Mouse (Mus musculus) CH12.LX (cell line): ENCODE measurements at regions not wholly inside any gene's neighbourhood (a gene's known extent, or its start where the extent isn't known, plus 50 kb on each side); places are given as distances from the start of the nearest gene placed in this dataset.
A peak's percentile ranks its signal among the peaks of the same experiment; 100 is the strongest.

ENCODE experiments used
- DNase-seq: peaks from one replicate; pipeline ENCODE4 v3.0.0-alpha.2; 2013; ENCODE audit errors: extremely low read depth
- H3K27ac ChIP-seq: 2 replicates; pipeline ENCODE4 v1.5.1; 2012; ENCODE audit warnings: low read depth, mild to moderate bottlenecking, control low read depth, moderate library complexity; ENCODE audit not compliant: insufficient read depth
- H3K27me3 ChIP-seq: replicated peaks from 2 replicates; pipeline ENCODE3; 2012; ENCODE audit warnings: inconsistent platforms
- H3K36me3 ChIP-seq, 2 experiments: replicated peaks in 1 of 2; 2 replicates each; pipeline versions ENCODE3 to v1.6.1; 2012; ENCODE audit warnings: inconsistent platforms in 1 of 2, low read length in 1 of 2, mild to moderate bottlenecking in 1 of 2, mixed read lengths in 1 of 2, moderate library complexity in 1 of 2; ENCODE audit not compliant: control insufficient read depth in 1 of 2, insufficient read depth in 1 of 2
- H3K4me1 ChIP-seq, 2 experiments: 2 replicates each; pipeline ENCODE4 v1.6.1; 2012; ENCODE audit warnings: inconsistent platforms in 1 of 2, moderate library complexity in 1 of 2; ENCODE audit not compliant: insufficient read depth in 2 of 2, control insufficient read depth in 1 of 2
- H3K4me2 ChIP-seq: 2 replicates; pipeline ENCODE4 v1.6.1; 2012; ENCODE audit warnings: low read depth, mild to moderate bottlenecking, control low read depth; ENCODE audit not compliant: poor library complexity, insufficient read depth, severe bottlenecking
- H3K4me3 ChIP-seq, 3 experiments: fragments of 150-350 bp in 1 of 3; sonication (generic) in 1 of 3; replicated peaks in 1 of 3; 2 replicates each; pipeline versions ENCODE3 to v1.5.1; 2011 to 2012; ENCODE audit warnings: low read depth in 2 of 3, low read length in 2 of 3, mild to moderate bottlenecking in 2 of 3, moderate library complexity in 2 of 3, control low read depth in 1 of 3, improper control_type of control experiment in 1 of 3, inconsistent platforms in 1 of 3, mixed read lengths in 1 of 3; ENCODE audit not compliant: poor library complexity in 1 of 3
- H3K79me2 ChIP-seq: replicated peaks from 2 replicates; pipeline ENCODE4 v1.6.1; 2012; ENCODE audit warnings: mild to moderate bottlenecking, moderate library complexity; ENCODE audit not compliant: control insufficient read depth, poor library complexity, insufficient read depth, severe bottlenecking; ENCODE audit errors: extremely low read depth
- H3K9ac ChIP-seq: 2 replicates; pipeline ENCODE4 v1.6.1; 2012; ENCODE audit warnings: low read depth, mild to moderate bottlenecking, control low read depth, moderate library complexity; ENCODE audit not compliant: insufficient read depth
- H3K9me3 ChIP-seq: replicated peaks from 2 replicates; pipeline ENCODE3; 2012; ENCODE audit warnings: low read length, inconsistent platforms, mixed read lengths
- CHD1 ChIP-seq: IDR thresholded peaks from 2 replicates; pipeline ENCODE4 v1.6.1; 2012; ENCODE audit warnings: low read depth, low read length, improper control_type of control experiment, inconsistent platforms
- CHD2 ChIP-seq: IDR thresholded peaks from 2 replicates; pipeline ENCODE4 v1.6.1; 2011; ENCODE audit warnings: low read length, improper control_type of control experiment
- CTCF ChIP-seq, 2 experiments: IDR thresholded peaks in 1 of 2; conservative IDR thresholded peaks in 1 of 2; 2 replicates each; pipeline ENCODE4 v1.5.1; 2011 to 2012; ENCODE audit warnings: low read depth in 2 of 2, low read length in 2 of 2, improper control_type of control experiment in 1 of 2, inconsistent platforms in 1 of 2, mild to moderate bottlenecking in 1 of 2, moderate library complexity in 1 of 2
- ELF1 ChIP-seq: IDR thresholded peaks from 2 replicates; pipeline ENCODE4 v1.6.1; 2014; ENCODE audit warnings: low read depth, mild to moderate bottlenecking, inconsistent platforms, low read length, improper control_type of control experiment
- EP300 ChIP-seq: IDR thresholded peaks from 2 replicates; pipeline ENCODE4 v1.6.1; 2011; ENCODE audit warnings: low read length, improper control_type of control experiment
- ETS1 ChIP-seq: conservative IDR thresholded peaks from 2 replicates; pipeline ENCODE4 v1.6.1; 2012; ENCODE audit warnings: low read depth, mild to moderate bottlenecking, inconsistent platforms, low read length, improper control_type of control experiment, moderate library complexity
- IRF4 ChIP-seq: IDR thresholded peaks from 2 replicates; pipeline ENCODE4 v1.6.1; 2014; ENCODE audit warnings: low read depth, mild to moderate bottlenecking, inconsistent platforms, low read length, improper control_type of control experiment
- JUND ChIP-seq: conservative IDR thresholded peaks from 2 replicates; pipeline ENCODE4 v1.6.1; 2011; ENCODE audit warnings: low read depth, low read length, improper control_type of control experiment
- MAX ChIP-seq: IDR thresholded peaks from 2 replicates; pipeline ENCODE4 v1.6.1; 2011; ENCODE audit warnings: low read length, improper control_type of control experiment
- MAZ ChIP-seq: IDR thresholded peaks from 2 replicates; pipeline ENCODE4 v1.6.1; 2012; ENCODE audit warnings: low read depth, mild to moderate bottlenecking, inconsistent platforms, low read length, improper control_type of control experiment, moderate library complexity
- MEF2A ChIP-seq: IDR thresholded peaks from 2 replicates; pipeline ENCODE4 v1.6.1; 2014; ENCODE audit warnings: low read depth, mild to moderate bottlenecking, inconsistent platforms, low read length, improper control_type of control experiment, borderline replicate concordance
- MXI1 ChIP-seq: IDR thresholded peaks from 2 replicates; pipeline ENCODE4 v1.6.1; 2011; ENCODE audit warnings: mild to moderate bottlenecking, low read depth, low read length, improper control_type of control experiment
- MYC ChIP-seq: IDR thresholded peaks from 2 replicates; pipeline ENCODE4 v1.6.1; 2011; ENCODE audit warnings: low read depth, mild to moderate bottlenecking, improper control_type of control experiment, low read length
- NELFE ChIP-seq: IDR thresholded peaks from 2 replicates; pipeline ENCODE4 v1.6.1; 2011; ENCODE audit warnings: low read depth, low read length, improper control_type of control experiment
- PAX5 ChIP-seq: IDR thresholded peaks from 2 replicates; pipeline ENCODE4 v1.6.1; 2012; ENCODE audit warnings: low read length, inconsistent platforms, mixed read lengths
- POLR2A ChIP-seq: IDR thresholded peaks from 2 replicates; pipeline ENCODE4 v1.6.1; 2011; ENCODE audit warnings: low read depth, mild to moderate bottlenecking, improper control_type of control experiment, low read length
- RAD21 ChIP-seq: IDR thresholded peaks from 2 replicates; pipeline ENCODE4 v1.6.1; 2011; ENCODE audit warnings: low read depth, mild to moderate bottlenecking, low read length, improper control_type of control experiment, moderate library complexity
- SMC3 ChIP-seq: IDR thresholded peaks from 2 replicates; pipeline ENCODE4 v1.6.1; 2011; ENCODE audit warnings: low read depth, low read length, improper control_type of control experiment
- TBP ChIP-seq: conservative IDR thresholded peaks from 2 replicates; pipeline ENCODE4 v1.6.1; 2011; ENCODE audit warnings: low read depth, low read length, improper control_type of control experiment
- ZC3H11A ChIP-seq: IDR thresholded peaks from 2 replicates; pipeline ENCODE4 v1.6.1; 2012; ENCODE audit warnings: low read depth, mild to moderate bottlenecking, inconsistent platforms, low read length, improper control_type of control experiment
- ZKSCAN1 ChIP-seq: IDR thresholded peaks from 2 replicates; pipeline ENCODE4 v1.6.1; 2012; ENCODE audit warnings: low read depth, inconsistent platforms, low read length, improper control_type of control experiment, borderline replicate concordance
- ZNF384 ChIP-seq: IDR thresholded peaks from 2 replicates; pipeline ENCODE4 v1.6.1; 2012; ENCODE audit warnings: low read depth, low read length, improper control_type of control experiment, inconsistent platforms
- dilution Hi-C: fragments of 300-500 bp; cut with MboI; formaldehyde crosslinking; loops from 2 replicates; pipeline ENCODE4 v1.14.3; 2020; ENCODE audit warnings: low sequenced_read_pairs; ENCODE audit not compliant: extremely low pct_unique_long_range_greater_than_20kb, extremely low pct_ligation_motif_present
- in situ Hi-C: fragments of 300-500 bp; cut with MboI; formaldehyde crosslinking; loops from 3 replicates; pipeline ENCODE4 v1.14.3; 2019; ENCODE audit warnings: low sequenced_read_pairs, low pct_ligation_motif_present, low pct_unique_long_range_greater_than_20kb, mixed read lengths

DNA sequence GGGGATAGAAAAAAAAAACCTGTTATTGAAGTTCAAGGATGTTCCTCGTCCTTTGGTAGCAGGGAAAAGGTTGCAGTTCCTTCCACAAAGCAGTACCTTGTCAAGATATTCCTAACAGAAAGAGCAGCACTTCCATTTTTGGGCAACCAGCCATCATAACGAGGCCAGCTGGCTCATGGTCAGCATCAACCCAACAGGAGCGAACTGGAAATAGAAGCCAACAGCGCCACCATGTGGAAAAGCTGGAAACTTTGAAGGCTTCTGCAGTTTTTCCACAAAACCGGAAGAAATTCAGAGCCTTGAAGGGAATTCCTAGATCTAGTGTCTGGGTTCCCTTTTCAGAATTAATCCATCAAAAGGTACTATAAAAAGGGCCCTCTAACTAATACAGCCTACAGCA lies 247.5 kb downstream of the 1700009N14Rik start:
- H3K9ac ChIP-seq: no peak overlapping the region
- H3K27ac ChIP-seq: no peak overlapping the region
- TF ChIP-seq MAX (no peak), NELFE (no peak), IRF4 (no peak), CTCF (conservative IDR thresholded peaks at IDR 0.05 in 1 of 2, IDR thresholded peaks at IDR 0.05 in 1 of 2; ENCODE audit: low read depth in 2 of 2, low read length in 2 of 2) (peak; percentile 21 to 58; a peak in 3 of 4 replicates), SMC3 (peak; percentile 56), RAD21 (peak; percentile 68), MXI1 (no peak)
- TF ChIP-seq, all 38 proteins: peak for 3
- no peaks in the 10 kb centered on the region for H3K9me3 ChIP-seq
- no peak overlapping the region for H3K4me3 ChIP-seq
- in situ Hi-C loops (no loop called here), dilution Hi-C loops (no loop called here)
- no peaks in the 10 kb centered on the region for H3K27me3 ChIP-seq
- no peaks in the 10 kb centered on the region for H3K36me3 ChIP-seq
- DNase-seq: peak; percentile 17
- no peak overlapping the region for H3K4me2 ChIP-seq
- no peaks in the 10 kb centered on the region for H3K4me1 ChIP-seq
- no peaks in the 10 kb centered on the region for H3K79me2 ChIP-seq

GRCm38 (mm10) chr4:39699347-39699746 lies 249.3 kb downstream of the 1700009N14Rik start:
- in situ Hi-C loops: no loop called here
- Histone ChIP-seq H3K9ac (no peak overlapping the region), H3K4me3 (no peak overlapping the region), H3K36me3 (no peaks in the 10 kb centered on the region), H3K4me2 (no peak overlapping the region), H3K4me1 (no peaks in the 10 kb centered on the region), H3K27ac (no peak overlapping the region), H3K79me2 (no peaks in the 10 kb centered on the region), H3K27me3 (no peaks in the 10 kb centered on the region), H3K9me3 (no peaks in the 10 kb centered on the region)
- TF ChIP-seq CHD2 (no peak), ELF1 (no peak), TBP (no peak), CHD1 (no peak), SMC3 (no peak), MXI1 (no peak), ETS1 (no peak), ZNF384 (no peak), PAX5 (no peak), JUND (no peak), MAZ (no peak), NELFE (no peak), MYC (no peak), ZKSCAN1 (no peak), MEF2A (no peak), EP300 (no peak), IRF4 (no peak), POLR2A (no peak), ZC3H11A (no peak)
- no peak for DNase-seq
- dilution Hi-C loops: no loop called here
